Mouse (Mus musculus) ES-Bruce4 (cell line): ENCODE results near the gene Slc9a5.

Source experiments
- CTCF ChIP-seq: IDR thresholded peaks from one replicate; pipeline ENCODE4 v1.8.1; 2011; ENCODE audit warnings: low read depth, low read length
- EP300 ChIP-seq: IDR thresholded peaks from 2 replicates; pipeline ENCODE4 v1.6.1; 2011; ENCODE audit warnings: low read depth, low read length; ENCODE audit not compliant: insufficient read depth

DNA sequence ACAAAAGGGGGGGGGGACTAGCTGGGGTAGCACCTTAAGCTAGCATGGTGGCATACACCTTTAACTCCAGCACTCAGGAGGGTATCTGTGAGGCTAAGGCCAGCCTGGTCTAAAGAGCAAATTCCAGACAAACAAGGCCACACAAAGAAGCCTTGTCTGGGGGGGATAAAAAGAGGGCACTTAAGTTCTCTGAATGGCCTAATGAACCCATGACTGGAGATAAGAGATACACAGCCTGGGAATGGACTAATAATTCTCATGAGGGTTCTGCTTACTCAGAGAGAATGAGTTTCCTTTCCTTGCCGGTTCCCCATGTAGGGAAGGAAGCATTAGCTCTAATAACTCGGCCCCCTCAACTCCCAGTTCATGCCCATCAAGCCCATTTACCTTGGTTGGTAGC is 16.1 kb upstream of the Slc9a5 start:
- TF ChIP-seq CTCF (no peak), EP300 (no peak)
